Mouse (Mus musculus): ENCODE data around the gene Shisa8. TPM values are rescaled to one million over a fixed set of nuclear protein-coding genes. Genes with fewer than 3 reads are reported as not detected.

Gene Shisa8
- total RNA-seq, 2 experiments from 2014 or later = 1.4 to 1.9 TPM

DNA sequence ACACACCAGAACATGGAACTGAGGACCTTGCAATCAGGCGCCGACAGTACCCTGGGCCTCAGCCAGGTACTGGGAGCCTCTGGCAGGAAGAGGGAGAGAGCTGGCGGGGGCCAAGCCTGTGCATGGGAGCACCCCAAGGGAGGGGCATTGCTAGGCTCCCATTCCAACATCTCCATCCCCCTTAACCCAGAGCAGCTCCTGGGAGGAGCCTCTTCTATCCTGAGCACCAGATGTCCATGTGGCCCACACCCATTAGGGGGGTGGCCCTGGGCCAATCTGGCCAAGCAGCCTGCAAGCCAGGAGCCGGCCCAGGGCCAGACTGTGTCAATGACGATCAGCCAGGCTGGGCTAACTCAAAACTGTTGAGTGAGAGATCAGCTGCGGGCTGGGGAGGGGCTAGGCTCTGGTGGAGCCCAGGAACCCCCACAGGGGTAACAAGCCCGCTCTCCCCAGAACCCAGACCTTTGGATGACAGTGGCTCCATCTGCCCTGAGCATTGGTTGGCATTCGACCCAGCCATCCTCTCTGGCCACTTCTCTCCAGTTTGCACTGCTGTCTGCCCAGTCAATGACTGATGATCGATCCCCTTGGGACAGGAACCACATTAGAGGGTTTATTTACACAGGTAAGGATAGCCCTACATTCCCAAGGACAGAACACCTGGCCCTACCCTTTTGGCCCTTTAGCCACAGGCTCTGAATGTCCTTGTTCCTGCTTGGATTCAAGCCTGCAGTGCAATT lies 6.1 kb downstream of the Shisa8 start:
- DNase-seq (ENCODE audit: extremely low spot score in 1 of 2, low spot score in 1 of 2) = peak in 1 of 2 experiments; percentile 47

DNA sequence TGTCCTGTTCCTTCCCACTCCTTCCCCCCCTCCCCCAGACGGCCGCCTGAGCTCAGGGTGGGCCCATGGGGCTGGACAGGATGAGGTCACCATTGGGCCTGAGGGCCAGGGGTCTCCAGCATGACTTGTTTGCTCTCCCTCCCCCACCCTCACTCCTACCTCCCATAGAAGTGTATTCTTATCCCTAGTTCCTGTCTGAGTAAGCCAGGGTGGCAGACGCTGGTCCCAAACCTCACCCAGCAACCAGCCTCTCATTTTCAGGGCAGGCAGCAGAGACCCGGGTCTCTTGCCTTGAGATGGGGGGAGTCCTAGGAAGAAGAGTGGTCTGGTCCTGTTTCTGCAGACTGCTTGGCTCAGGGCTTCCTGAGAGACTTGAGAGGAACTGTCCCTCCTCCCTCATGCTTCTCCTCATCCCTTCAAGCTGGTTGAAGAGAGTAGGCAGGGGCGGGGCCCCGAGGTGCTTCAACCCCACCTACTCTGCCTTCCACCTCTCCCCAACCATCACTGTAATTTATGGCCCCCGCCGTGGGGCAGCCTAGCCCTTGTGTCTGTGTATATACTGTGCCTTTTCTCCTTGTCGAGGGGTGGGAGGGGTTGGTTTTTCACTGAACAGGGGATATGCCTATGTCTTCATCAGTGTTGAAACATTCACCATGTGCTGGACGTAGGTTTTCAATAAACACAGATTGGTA lies 7.8 kb downstream of the Shisa8 start:
- no peak for DNase-seq (ENCODE audit: extremely low spot score in 1 of 2, low spot score in 1 of 2)

DNA sequence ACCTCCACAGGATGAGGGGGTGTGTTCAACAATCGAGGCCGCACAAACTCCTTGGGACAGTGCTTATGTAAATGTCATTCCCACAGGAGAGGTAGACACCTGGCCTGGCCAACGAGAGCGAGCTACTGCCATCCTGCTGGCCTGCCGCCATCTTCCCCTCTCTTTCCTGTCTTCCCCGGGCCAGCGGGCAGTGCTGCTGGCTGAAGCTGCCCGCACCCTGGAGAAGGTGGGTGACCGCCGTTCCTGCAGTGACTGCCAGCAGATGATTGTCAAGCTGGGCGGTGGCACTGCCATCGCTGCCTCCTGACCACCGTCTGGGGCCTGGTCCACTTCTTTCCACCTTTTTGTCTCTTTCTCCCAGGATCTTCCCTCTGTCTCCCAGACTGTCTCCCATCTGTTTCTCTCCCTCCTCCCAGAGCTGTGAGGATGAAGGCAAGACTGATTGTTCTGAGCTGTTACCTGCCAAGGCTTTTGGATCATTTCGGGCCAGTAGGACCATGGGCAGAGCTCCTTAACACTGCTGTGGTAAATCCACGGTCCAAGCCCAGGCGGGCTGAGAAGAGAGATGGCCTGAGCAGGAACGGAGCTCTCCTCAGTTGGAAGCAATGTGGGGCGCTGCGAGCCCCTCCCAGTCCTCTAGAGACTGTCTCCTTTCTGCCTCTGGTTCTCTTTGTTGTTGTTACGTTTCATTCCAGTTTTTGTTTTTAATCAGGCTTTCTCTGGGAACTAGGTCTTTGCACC lies 8.8 kb downstream of the Shisa8 start:
- no peak for DNase-seq (ENCODE audit: extremely low spot score in 1 of 2, low spot score in 1 of 2)

DNA sequence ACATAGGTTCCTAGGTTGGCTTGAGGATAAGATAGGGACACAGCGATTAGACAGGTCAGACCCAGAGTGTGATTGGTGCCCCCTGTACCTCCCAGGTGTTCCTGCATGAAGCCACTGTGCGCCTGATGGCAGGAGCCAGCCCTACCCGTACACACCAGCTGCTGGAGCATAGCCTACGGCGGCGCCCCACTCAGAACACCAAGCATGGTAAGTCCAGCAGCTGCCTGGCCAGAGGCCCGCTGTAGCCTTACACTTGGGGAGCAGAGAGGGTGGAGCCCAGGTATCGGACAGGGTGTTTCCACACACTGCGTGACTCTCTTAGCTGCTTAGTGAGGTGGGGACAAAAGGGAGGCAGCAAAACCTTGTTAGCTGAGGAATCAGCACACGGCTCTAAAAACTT lies 9.5 kb downstream of the Shisa8 start:
- no peak for DNase-seq (ENCODE audit: extremely low spot score in 1 of 2, low spot score in 1 of 2)

DNA sequence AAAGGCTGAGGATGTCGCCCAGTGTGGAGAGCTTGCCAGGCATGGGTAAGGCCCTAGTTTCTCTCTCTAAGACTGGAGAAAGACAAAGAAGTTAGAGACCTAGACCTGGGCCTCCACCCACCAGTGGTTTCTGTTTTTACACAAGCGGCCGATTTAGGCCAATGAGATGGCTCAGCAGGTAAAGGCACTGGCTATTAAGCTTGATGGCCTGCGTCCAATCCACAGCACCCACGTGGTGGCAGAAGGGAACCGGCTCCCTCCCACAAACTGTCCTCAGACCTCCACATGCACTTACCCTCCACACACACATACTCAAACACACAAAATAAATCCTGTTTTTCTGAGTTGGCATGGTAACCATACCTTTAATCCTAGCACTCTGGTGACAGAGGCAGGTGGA lies 10.5 kb downstream of the Shisa8 start:
- DNase-seq (ENCODE audit: extremely low spot score in 1 of 2, low spot score in 1 of 2) = no peak

DNA sequence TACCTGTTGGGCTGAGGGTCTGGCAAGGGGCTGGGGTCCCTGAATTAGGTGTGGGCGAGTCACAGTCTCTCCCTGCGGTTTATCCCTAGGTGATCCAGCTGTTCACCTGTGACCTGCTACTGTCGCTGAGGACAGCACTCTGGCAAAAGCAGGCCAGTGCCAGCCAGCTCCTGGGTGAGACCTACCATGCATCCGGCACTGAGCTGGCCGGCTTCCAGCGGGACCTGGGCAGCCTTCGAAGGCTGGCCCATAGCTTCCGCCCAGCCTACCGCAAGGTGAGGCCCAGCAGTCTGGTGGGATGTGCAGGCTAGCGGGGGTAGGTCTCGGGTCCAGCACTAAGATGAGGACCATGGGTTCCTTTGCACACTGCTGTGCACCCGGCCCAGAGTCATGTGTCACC lies 13.1 kb downstream of the Shisa8 start:
- no peak for DNase-seq (ENCODE audit: extremely low spot score in 1 of 2, low spot score in 1 of 2)

DNA sequence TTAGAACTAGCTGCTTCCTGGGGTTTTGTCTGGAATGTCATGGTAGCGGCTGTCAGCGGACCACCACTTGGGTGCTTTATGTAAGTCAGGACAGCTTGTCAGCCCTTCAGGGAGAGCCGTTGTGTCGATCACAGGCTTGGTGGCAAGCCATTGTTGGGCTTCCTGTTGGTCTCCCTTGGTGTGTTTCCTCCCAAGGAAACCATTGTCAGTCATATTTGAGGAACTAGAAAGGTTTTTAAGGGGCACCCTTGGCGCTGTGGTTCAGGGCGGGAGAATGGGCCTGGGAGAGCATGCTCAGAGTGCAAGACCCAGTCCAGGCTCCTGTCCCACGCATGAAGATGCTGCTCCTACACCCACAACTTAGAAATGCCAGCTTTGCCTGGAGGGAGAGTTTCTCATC lies 14.3 kb downstream of the Shisa8 start:
- DNase-seq (ENCODE audit: extremely low spot score in 1 of 2, low spot score in 1 of 2) = no peak

DNA sequence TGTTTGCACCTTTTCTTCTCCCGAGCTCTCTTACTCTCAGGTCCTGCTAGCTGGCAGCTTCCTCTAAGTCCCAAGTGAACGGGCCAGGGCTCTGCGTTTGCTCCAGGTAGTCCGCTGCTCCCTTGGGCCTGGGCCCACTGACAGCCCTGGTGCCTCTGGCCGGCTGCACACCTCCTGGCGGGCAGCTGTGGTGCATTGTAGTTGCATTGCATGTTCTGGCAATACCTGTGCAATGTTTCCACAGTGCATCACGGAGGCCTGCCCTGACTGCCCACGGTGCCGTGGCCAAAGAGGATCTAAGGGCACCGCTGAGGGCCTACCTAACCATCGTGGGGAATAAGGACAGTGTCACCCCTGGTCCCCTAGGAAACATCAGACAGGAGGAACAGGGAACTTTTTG lies 14.7 kb downstream of the Shisa8 start:
- DNase-seq (ENCODE audit: extremely low spot score in 1 of 2, low spot score in 1 of 2) = no peak

DNA sequence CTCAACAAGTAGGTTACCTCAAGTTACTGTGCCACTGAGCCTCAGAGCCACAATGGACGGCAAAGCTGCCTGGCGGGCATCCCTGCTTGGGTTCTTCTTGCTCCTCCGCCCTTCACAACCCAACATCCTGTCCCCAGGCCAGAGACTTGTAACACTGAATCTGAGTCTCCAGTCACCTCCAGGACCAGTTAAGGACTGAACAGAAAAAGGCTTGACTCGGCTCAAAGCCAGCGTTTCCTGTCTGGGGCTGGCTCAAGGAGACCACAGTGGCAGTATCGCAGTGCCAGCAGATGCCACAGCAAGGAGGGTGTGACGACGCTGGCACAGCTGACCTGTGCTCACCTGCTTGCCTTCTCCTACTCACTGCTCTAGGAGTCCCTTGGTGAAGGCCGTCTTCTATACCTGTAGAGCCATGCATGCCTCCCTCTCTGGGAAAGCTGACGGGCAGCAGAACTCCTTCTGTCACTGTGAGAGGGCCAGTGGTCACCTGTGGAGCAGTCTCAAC lies 15.3 kb downstream of the Shisa8 start:
- DNase-seq (ENCODE audit: extremely low spot score in 1 of 2, low spot score in 1 of 2) = no peak

DNA sequence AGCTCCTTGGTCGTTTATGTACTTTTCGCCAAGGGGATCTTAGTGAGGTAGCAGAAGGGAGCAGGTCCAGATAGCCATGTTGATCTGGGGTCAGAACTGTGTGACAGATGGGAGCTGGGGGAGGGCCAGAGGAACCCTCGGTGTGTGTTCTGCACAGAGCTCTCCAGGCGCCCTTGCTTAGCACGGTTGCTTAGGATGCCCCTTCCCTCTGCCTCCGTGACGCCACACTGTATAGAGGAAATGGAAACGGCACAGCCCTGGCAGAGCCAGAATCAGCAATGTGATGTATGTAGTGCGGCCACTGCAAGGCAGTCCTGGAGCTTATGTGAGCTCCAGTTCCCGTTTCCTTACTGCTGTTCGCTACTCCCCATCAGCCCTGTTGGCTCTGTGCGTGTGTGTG lies 16.3 kb downstream of the Shisa8 start:
- DNase-seq (ENCODE audit: extremely low spot score in 1 of 2, low spot score in 1 of 2) = no peak

DNA sequence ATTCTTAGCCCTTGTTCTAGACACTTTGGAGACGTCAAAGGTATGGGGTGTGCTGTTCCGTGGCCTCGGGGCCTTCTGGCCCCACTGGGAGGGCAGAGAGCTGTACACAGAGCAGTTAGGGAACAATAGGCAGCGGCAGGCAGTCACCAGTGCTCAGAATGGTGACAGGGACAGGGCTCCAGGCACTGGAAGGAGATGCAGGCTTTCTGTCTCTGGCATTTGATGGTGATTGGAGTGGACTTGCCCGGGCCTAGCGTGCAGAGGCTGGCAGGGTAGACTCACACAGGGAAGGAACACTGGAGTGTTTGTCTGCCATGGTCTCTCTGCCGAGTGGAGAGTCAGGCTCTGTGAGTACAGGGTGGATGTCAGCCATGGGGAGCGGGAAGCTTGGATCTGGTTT lies 20.0 kb downstream of the Shisa8 start:
- no peak for DNase-seq (ENCODE audit: extremely low spot score in 1 of 2, low spot score in 1 of 2)

DNA sequence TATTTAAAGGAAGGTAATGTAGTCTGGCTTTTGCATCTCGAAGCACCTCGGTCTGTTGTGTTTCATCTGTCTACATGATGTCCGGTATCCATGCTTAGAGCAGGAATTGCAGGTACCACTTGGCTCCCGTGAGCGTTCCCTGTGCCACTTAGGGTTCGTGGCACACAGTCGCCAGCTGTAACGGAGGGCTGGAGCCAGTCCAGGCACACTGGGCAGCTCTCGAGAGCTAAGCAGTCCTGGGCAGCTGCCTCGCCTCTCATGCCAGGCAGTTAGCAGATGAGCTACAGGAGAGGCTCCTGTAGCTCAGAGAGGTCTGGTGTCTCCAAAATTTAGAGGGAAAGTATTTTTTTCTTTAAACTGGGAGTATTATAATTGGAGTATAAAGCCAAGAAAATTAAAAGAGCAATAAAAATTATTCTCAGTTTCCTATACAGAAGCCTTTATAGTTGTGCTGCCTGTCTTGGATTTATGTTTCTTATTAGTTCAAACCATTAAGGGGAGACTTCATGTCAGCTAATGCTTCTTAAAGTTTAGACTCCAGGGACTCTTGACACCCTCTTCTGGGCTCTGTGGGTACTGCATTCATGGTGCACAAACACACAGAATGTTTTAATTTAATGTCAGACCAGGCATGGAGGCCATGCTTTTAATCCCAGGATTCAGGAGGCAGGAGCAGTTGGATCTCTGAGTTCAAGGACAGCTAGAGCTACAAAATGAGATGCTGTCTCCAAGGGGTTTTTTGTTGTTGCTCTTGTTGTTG lies 24.0 kb downstream of the Shisa8 start:
- DNase-seq (ENCODE audit: extremely low spot score in 1 of 2, low spot score in 1 of 2) = peak in 1 of 2 experiments; percentile 44

DNA sequence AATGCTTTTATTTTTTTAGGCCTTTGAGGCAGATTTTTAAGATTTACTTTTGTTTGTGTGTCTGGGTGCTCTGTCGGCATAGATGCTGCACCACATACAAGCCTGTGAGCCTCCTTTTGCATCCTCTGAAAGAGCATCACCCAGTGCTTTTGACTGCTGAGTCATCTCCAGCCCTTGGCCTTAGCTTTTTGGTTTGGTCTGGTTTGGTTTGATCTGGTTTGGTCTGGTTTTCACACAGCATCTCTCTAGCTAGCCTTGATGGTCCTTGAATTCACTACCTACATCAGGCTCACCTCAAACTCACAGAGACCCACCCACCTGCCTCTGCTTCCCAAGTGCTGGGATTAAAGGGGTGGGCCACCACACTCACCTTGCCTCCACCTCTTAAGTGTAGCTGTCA lies 24.7 kb downstream of the Shisa8 start:
- no peak for DNase-seq (ENCODE audit: extremely low spot score in 1 of 2, low spot score in 1 of 2)

DNA sequence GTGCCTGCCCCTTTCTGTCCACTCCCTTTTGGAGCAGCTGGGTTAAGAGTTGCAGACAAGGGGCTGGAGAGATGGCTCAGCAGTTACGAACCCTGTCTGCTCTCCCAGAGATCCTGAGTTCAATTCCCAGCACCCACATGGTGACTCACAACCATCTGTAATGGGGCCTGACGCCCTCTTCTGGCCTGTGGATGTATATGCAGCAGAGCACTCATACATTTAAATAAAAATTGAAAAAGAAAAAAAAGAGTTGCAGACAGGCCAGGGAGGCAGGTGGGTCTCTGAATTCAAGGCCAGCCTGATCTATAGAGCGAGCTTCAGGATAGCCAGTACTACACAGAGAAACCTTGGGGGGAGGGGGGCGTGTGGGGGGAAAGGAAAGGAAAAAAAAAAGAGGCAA lies 25.2 kb downstream of the Shisa8 start:
- DNase-seq (ENCODE audit: extremely low spot score in 1 of 2, low spot score in 1 of 2) = no peak

DNA sequence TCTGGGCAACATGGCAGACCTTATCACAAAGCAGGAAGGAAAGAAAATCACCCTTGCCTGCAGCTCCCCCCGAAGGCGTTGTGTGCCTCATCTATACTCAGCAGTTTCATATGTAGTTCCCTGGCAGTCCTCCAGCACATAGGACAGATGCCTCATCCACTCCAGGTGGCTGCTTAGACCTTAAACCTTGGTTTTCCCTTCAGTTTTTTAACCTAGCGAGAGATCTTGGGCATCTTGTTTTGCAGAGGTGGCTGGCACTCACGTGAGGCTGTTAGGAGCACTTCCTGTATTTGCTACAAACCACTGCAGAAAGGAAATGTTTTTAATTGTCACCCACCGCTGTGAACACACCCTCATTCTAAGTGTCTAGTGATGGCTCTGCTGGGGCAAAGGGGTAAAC lies 25.7 kb downstream of the Shisa8 start:
- no peak for DNase-seq (ENCODE audit: extremely low spot score in 1 of 2, low spot score in 1 of 2)

DNA sequence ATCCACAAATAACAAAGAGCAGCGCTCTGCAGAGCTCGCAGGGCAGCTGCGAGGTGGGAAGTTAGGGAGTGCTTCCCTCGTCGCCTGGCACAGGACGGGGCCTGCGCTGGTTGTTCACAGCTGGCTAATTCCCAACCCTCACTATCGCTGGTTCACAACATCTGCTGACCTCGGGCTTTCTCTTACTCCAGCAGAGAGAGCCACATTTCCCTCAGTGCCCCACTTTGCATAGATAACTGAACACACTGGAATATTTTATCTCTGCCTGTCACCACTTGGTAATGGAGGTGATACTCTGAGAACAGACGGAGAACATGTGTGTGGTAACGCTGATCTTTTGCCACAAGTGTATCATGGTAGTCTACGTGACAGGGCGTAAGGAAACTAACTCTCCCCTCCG lies 26.5 kb downstream of the Shisa8 start:
- no peak for DNase-seq (ENCODE audit: extremely low spot score in 1 of 2, low spot score in 1 of 2)

DNA sequence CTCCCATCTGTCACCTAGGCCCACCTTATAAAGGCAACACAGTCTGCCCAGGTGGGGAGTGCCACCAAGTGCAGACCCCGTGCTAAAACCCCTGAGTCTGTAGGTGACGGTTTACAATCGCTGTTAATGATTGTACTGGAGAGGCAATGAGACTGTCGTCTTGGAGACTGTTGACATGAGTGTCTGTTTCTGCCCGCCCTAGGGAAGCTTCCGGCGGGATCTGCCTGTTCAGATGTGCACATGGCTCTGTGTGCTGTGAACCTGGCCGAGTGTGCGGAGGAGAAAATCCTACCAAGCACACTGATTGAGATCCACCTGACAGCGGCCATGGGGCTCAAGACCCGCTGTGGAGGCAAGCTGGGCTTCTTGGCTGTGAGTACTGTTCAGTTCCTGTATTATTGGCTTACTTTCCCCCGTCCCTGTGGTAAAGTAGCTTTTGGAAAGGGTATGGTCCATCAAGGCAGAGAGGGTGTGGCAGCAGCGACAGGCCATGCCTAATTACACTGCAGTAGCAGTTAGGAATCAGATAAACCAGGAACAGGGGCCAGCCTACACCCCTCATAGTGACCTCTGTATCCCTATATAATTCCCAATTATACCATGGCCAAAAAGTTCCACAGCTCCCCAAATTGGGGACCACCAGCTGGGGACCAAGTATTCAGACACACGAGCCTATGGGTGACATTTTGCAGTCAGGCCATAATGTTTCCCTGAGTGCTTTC lies 27.4 kb downstream of the Shisa8 start:
- no peak for DNase-seq (ENCODE audit: extremely low spot score in 1 of 2, low spot score in 1 of 2)

DNA sequence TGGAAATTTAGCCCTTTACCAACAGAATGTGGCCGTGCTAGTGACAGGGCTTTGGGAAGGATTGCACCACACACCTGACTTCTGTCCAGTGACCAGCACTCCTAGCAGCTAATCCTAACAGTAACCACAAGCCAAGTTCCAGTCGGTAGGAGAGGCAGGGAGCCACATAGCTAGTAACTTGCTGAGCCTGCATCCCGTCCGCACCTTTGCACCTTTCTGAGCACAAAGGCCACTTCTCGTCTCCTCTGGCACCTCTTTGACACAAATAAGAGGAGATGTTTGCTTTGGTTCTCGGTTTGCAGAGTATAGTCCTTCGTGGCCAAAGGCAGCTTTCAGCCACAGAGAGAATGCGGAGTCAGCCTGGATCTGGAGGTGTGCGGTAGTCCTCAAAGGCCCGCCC lies 28.0 kb downstream of the Shisa8 start:
- no peak for DNase-seq (ENCODE audit: extremely low spot score in 1 of 2, low spot score in 1 of 2)

DNA sequence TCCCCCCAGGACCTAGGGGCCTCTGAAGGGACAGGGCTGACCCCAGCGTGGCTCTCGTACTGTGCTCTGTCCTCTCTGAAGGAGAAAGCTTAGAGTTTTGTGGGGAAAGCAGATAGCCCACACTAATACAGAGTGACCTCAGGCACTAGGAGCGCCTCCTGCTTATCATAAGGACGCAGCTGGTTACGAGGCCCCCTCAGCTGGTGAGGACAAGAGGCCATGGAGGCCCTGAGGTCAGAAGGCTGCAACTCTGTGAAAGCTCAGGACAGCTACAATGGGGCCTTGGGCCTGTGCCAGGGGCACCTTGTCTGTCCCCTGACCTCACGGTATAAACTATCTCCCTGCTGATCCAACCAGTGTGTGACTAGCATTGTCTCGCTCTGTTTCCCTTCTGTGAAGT lies 28.4 kb downstream of the Shisa8 start:
- no peak for DNase-seq (ENCODE audit: extremely low spot score in 1 of 2, low spot score in 1 of 2)

DNA sequence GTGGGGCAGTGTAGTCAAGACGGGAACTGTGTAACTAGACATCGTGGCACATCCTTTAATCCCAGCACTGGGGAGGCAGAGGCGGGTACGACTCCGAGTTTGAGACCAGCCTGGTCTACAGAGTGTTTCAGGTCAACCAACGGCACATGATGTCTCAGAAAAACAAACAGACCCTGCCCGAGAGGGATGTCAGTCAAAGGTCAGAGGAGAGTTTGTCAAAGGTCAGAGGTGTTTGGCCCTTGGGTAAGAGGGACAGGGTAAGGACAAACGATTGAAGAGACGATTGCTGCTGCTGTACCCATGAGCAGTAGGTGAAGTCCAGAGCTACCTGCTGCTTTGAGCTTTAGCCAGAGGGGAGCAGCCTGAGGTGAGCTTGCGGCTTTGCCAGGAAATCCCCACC lies 29.0 kb downstream of the Shisa8 start:
- no peak for DNase-seq (ENCODE audit: extremely low spot score in 1 of 2, low spot score in 1 of 2)

Measured in layer of hippocampus, postnatal 25 days (tissue).